Mouse (Mus musculus) ovary, postnatal 36 days (tissue): ENCODE measurements around the gene Gatd1.
"Not testable (repeated sequence)": the region's sequence is repeated elsewhere in the genome, so short reads cannot be mapped to it uniquely, and the experiment has no call there.

Experiments
- DNase-seq: peaks from one replicate; pipeline ENCODE4 v3.0.0; 2022; ENCODE audit warnings: low spot score, mixed read lengths

Gene Gatd1

DNA sequence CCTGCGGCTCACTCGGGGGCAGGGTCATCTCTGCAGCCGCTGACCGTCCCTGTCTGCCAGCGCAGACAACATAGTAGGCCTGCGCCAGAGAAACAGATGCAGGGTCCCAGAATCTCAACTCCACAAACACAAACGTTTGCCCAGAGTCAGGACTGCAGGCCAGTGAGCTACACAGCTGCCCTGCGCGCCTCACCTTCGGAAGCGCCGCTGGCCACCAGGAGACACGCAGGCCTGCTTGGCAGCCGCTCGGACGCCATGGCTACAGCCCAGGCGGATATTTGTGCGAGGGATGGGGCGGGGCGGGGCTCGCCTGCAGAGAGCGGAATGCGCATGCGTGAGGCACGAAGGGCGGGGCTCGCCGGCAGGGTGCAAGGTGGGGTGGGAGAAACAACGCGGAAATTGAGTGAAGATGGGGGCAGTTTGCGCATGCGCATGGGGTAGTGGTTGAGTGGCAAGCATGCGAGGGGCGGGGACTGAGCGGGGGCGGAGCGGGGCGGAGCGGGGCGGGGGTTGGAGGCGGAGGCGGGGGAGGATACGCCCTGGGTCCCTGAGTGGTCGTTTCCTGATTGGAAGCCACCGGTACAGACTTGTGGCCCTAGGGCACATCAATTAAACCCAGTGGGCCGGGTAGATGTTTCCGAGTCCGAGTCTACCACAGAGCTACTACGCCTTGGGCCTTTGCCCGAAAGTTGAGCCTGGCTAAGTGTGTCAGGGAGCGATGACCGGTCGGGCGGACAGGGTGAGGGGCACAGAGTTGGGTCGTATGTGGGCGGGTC, at the start of gene Gatd1:
Gene Gatd1, minus strand, starts transcription at position 328 of the 776 bp plus-strand sequence.
- peak; percentile 100 for DNase-seq

DNA sequence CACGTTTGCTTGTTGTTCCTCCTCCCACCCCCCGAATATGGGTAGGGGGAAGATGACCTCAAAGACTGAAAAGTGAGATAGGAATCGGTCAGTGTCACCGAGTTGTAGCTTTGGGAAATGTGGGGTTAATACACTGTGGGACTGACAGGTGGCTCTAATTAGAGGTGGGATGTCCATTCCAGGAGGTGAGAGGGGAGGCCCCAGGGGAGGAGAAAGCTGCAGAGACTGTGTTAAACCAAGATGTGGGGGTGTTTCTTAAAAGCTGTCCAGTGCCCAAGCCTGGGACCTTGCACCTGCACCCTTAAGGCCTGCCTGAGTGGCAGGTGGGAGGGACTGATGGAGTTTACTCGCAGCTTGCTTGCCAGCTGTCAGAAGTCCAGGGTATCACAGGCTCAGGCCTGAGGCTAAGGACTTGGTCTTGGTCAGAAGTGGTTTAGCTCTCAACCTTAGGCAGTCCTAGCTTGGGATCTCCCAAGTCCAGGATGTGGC, 48.4 kb upstream of the Gatd1 start:
- DNase-seq: no peak

DNA sequence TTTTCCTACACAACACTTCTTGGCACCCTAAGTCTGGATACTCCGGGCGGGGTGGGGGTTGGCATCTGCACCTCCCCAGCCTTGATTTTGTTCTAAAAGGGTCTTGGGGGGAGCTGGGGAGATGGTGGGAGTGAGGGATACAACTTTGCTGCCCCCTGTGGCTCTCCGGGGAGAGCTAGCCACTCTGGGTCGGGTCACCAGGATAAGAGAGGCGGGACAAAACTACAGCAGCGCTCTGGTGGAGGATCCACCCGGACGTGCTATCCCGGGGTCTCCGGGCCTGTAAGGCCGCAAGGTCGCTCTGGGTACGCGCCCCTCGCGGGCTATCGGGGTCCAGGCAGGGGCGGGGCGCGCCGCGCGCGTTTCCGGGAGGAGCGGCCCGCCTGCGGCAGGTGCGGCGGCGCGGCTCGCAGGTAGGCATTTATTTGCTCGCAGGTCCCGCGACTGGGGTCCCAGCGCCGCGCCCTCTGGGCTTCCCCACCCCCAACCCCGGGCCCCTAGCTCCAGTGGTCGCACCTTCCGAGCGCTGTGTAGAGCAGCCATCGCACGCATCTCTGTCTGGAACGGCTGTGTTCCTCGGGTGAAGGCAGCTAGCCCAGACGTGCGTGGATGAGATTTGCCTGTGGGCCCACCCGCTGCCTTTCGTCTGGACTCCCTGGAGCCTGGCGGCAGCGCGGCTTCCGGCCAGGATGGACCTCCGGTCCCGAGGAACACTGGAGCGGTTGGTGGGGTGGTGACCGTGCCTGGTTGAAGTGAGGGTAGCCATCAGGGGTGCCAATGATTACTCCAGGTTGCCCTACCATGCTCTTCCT, 47.8 kb upstream of the Gatd1 start:
- no peak for DNase-seq

DNA sequence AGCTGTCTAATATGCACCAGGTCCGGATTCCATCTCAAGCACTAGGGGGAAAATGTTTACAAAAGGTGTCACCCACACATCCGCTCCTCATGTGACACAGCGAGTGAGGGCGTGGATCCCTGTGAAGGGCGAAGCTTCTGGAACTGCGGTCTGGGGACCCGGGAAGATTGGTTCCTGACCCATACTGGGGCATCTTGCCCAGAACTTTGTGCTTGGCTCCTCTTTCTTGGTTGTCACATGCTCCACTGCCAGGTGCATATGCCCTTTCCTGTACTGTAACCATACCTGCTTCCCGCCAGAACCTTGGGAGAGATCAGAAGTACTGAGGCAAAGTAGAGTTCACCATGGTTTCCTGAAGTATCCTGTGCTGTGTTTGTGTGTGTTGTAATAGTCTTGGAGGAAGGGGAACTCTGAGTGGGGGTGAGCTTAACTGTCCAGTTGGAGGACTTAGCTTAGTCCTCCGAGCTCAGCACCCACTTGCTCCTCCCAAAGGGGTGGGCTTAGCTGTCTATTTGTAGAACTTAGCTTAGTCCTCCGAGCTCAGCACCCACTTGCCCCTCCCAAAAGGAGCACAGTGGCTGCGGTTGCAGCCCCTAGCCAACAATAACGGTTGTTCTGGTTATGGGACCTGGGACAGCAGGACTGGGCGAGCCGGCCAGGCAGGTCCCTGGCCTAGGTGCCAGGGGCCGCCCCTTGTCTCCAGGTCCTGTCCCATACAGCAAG, 46.6 kb upstream of the Gatd1 start, which contains the start of gene Cracr2b:
Gene Cracr2b, plus strand, starts transcription at position 704 of the 723 bp plus-strand sequence.
- DNase-seq: no peak

DNA sequence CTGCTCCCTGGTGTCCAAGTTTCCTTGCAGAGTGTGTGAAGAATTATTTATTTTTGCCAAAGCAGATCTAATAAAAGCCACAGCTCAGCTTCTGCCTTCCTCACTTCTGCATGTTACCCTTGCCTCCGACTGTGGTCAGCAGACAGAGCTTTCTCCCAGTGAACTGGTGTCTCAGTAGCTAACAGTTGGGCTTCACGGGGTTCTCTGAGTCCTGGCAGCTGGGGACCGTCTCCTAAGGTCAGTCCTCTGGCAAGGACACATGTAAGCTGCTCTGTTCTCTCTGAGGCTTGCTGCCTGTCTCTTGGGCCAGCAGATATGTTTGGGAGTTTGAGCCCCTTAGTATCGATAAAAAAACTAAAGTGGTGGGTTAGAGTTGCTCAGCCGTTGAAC, 46.1 kb upstream of the Gatd1 start:
- no peak for DNase-seq

DNA sequence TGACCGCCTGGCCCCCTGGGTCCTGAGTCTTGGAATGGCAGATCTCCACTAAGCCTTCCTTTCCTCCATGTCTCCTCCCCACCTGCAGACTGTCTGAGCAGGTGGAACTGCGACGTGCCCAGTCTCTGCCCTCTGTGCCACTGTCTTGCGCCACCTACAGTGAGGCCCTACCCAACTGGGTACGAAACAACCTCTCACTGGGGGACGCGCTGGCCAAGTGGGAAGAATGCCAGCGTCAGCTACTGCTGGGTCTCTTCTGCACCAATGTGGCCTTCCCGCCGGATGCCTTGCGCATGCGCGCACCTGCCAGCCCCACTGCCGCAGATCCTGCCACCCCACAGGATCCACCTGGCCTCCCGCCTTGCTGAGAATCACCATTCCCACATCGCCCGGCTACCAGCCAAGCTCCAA, 45.4 kb upstream of the Gatd1 start:
- no peak for DNase-seq

DNA sequence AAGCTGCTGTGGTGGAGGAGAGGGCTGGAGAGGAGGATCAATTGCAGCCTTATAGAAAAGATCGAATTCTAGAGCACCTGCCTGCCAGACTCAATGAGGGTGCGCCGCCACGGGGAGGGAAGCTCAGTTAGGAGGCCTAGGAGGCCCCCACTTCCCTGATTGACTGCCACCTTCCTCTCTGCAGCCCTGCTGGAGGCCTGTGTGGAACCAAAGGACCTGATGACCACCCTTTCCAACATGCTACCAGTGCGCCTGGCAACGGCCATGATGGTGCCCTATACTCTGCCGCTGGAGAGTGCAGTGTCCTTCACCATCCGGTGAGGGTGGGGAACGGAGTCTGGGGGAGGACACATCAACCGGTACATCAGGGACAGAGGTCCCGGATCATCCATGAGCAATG, 44.7 kb upstream of the Gatd1 start:
- DNase-seq: no peak

DNA sequence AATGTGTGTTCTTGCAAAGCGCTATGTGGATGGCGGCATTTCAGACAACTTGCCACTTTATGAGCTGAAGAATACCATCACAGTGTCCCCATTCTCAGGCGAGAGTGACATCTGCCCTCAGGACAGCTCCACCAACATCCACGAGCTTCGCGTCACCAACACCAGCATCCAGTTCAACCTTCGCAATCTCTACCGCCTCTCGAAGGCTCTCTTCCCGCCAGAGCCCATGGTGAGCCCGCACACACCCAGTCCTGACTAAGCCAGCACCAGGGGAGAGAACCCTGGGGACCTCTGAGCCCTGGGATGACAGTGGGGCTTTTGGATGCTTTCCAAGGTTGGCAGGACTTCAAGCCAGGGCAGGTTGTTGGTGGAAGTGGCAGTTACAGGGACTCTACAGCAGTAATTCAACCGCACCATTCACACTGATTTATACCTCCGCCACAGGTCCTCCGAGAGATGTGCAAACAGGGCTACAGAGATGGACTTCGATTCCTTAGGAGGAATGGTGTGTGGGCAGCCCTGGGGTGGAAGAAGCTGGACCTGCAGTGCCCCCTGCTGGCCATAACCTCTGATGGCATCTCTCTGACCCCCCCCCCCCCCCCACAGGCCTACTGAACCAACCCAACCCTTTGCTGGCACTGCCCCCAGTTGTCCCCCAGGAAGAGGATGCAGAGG, 44.2 kb upstream of the Gatd1 start:
- DNase-seq: no peak

DNA sequence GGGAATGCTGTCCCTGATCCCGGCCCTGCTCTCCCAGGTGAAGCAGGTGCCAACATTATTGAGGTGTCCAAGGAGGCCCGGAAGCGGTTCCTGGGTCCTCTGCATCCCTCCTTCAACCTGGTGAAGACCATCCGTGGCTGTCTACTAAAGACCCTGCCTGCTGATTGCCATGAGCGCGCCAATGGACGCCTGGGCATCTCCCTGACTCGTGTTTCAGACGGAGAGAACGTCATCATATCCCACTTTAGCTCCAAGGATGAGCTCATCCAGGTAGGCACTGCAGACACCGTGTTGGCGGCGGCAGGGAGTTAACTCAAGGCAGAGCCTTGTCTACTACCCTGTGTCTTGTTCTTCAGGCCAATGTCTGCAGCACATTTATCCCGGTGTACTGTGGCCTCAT, 43.3 kb upstream of the Gatd1 start:
- DNase-seq: no peak

DNA sequence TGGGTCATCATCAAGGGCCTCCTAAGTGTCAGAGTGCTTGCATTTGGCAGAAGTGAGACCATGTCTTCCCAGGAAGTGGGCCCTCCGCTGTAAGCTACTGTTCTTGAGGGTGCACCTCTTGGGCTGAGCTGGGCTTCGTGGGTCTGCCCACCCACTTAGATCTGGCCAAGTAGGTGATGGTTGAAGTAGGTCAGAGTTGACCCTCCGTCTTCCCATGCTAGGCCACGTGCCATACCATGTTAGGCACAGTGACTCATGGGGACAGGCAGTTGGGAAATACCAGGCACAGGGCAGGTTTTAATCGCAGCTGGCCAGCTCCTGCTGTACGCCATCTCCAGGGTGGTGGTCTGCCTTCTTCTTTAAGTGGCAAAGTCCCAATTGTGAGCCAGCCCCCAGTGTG, 42.8 kb upstream of the Gatd1 start:
- peak; percentile 19 for DNase-seq

DNA sequence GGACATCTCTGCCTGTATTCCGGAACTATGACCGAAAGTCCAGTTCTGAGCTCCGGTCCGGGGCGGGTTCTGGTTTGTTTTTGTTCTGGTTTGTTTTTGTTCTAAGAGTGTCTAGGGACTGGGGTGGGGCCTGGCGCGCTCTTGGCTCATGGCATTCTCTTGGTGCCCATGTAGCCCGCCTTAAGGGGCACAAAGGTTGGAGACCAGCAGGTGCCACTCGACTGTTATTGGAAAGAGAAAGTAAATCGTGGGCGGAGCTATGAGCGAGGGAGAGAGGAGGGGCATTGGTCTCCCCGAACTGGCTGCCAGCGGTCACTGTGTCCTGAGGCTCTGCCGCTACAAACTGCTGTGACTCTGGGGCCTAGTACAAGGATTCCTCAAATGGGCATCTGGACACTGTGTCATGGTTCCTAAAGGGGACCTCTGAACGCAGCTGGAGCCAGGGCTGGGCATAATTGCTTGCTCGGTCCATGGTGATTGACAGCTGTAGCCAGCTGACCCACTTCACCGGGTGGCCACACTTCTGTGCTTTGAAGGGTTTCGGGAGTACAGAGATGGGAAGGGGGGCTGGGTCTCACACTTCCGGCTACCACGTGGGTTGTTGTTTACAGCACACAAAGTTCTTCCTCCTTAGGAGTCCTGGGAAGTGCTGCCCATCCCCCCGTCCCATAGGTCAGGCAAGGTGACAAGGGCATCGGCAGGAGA, 41.8 kb upstream of the Gatd1 start:
- peak; percentile 70 for DNase-seq

DNA sequence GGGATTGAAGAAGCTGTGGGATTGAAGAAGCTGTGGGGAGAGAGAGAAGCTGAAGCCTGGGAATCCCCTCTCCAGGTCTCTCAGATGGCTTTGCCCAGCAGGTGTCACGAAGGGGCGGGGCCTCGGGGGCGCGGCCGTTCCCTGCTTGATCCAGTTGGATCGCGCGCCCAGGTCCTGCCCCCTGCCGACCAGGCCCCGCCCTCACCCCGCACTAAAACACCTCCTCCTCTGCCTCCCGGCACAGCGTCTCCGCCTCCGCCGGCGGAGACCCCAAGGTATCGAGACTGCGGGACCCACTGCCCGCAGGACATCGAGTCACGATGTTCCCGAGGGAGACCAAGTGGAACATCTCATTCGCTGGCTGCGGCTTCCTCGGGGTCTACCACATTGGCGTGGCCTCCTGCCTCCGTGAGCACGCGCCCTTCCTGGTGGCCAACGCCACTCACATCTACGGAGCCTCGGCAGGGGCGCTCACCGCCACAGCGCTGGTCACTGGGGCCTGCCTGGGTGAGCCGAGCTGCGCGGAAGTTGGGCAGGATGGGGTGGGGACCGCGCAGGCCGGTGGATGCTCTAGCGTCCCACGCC, 41.1 kb upstream of the Gatd1 start, which contains the start of gene Pnpla2:
Gene Pnpla2, plus strand, starts transcription at position 232 of the 585 bp plus-strand sequence.
- DNase-seq: peak; percentile 96

DNA sequence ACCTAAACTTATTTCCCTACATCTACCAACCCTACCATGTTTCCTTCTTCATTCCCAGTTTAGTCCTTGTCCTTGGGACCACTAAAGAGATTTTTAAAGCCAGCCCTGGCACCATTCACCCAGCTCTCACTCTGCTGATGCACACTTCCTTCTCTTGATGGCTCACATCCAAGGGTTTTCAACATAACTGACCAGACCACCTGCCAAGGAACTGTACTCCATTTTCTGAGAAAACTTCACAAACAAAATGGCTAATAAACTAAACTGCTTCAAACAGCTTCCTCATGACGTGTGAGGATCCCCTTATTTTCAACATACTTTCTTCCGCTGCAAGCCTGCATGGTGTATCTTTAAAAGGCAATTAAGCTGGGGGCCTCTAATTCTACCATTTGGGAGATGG, 39.7 kb upstream of the Gatd1 start:
- DNase-seq: no peak

DNA sequence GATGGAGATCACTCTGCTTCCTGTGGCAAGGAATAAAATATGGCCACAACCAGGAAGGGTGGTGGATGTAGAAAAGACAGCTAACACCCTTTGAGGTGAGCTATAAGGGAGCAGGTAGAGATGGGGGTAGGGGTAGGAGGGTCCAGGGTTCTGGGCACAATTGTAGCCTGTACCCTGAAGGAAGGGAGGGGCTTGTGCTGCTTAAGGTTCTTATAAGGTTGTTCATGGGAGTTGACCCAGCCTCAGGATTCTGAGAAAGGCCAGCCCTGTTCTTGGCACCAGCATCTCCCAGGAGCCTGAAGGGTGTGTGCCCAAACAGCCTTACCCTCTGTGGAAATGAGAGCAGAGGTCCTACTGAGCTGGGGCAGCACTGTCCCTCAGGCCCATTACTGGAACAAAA, 38.0 kb upstream of the Gatd1 start:
- DNase-seq: peak; percentile 22

DNA sequence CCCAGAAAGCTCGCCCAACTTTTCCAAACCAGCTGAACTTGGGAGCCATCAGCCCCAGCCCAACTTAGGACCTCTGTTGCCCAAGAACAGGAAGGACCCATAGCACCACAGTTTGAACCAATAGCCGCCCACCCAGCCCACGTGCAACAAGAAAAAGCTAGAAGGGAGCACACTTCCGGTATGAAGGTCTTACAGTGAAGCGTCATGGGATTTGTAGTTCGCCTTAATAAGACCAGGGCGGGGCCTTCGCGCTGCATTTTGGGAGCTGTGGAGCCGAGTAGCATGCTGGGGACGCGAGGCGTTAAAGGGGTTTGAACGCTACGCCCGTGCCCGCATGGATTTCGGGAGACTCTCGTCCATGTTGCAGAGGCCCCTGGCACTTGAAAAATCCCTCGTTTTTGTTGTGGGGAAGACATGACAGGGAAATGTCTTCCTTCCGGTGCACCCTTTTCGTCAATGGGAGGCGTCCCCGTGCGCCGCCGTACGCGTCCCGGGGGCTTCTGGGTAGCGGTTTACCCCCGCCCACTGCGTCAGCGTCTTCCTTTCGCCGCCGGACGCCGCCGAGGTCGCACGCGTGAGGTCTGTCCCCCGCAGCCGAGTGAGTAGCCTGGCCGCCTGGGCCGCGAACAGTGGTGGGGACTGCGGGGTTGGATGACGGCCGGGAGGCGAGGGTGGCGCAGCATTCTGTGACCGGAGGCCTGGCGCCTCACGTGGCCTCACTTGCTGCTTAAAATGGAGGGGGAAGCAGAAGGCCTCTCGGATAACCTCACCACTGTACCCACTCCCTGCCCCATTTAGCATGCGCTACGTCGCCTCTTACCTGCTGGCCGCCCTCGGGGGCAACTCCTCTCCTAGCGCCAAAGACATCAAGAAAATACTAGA, 33.4 kb upstream of the Gatd1 start, which contains the start of gene Rplp2:
Gene Rplp2, plus strand, starts transcription at position 261 of the 882 bp plus-strand sequence.
- DNase-seq: peak; percentile 94

DNA sequence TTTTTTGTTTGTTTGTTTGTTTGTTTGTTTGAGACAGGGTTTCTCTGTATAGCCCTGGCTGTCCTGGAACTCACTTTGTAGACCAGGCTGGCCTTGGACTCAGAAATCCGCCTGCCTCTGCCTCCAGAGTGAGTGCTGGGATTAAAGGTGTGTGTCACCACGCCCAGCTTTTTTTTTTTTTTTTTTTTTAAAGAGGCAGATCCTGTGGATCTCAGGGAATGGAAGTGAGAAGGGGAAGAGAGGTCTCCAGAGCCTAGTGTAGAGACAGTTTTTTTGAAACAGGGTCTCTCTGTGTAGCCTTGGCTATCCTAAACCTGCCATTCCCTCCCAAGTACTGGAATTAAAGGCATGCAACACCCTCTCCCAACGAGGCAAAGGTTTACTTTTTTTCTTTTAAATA, 32.4 kb upstream of the Gatd1 start:
- DNase-seq: not testable (repeated sequence)

DNA sequence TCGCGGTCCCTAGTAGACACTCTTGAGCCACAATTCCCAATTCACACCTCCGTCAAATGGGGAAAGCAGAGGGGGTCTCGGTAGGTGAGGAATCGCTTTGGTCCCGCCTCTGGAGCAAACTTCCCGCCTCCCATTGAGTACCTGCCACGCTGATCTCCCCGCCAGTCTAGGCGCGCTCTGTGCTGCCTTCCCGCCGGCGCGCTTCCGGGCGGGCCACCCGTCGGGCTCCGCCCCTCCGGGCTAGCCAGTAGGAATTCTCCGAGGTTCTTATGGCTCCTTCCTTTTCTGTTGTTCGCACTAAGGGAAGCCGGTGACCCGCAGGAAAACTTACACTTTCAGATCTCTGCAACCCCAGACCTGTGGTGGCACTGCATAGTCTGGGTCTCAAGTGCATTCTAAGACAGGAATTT, 29.9 kb upstream of the Gatd1 start, which contains the start of gene Pidd1:
Gene Pidd1, minus strand, starts transcription at position 198 of the 410 bp plus-strand sequence.
- peak; percentile 76 for DNase-seq

DNA sequence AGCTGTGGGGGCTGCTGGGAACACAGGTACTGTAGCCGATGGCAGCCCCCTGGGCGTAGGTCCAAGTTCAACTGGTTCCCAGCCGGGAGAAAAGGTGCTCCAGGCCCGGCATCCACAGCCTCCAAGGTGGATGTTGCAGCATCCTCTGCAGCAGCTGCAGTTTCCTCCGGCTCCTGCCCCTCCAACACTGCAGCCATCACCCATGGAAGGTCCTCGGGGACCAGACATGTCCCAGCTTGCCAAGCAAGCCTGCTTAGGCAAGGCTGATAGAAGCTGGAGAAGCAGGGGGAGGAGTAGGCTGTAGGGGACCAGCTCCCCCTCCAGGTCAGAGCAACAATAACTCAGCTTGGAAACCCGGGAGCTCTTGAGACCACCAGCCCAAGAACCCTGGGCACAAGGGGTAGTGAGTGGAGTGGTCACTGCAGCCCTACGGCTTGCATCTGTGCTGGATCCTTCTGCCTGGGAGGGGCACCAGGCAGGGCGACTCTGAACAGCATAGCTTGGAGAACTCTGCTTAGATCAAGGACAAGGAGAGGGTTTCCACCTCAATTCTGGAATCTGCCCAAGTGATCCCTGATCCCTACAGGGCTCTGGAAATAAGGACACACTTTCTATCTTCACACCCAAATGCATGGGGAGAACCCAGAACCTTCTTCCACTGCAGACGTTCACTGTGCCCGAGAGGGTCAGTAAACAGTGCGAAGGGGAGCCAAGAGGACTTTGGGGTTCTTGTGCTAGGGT, 29.3 kb upstream of the Gatd1 start:
- peak; percentile 23 for DNase-seq

DNA sequence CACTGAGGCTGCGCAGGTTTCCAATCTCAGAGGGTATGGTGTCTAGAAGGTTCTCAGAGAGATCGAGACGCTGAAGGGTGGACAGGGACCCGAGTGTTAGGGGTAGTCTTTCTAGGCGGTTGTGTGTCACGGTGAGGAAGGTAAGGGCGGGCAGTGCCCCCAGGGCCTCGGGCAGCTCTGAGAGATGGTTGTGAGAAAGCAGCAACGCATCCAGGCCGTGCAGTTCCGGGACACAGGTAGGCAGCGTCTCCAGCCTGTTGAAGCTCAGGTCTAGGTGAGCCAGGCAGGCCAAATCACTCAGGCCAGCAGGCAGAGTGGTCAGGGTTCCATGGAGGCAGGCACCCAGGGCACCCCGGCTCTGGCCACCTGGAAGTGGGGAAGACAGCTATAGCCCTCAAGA, 28.3 kb upstream of the Gatd1 start:
- no peak for DNase-seq
